Mouse (Mus musculus) neural tube, embryonic 14.5 days (tissue): ENCODE results near the gene Hmgcs1. TPM values are rescaled to one million over a fixed set of nuclear protein-coding genes. Genes with fewer than 3 reads are reported as not detected.
A peak's percentile ranks its signal among the peaks of the same experiment; 100 is the strongest.

Experiments used
- ATAC-seq: fragments of 200-750 bp; cut with Nextera tagmentation; 2 replicates; pipeline ENCODE4 v1.8.0; 2017; ENCODE audit warnings: low read depth, mild to moderate bottlenecking, moderate TSS enrichment, moderate library complexity
- H3K27ac ChIP-seq: fragments of 300-500 bp; sonication (generic); 2 replicates; pipeline ENCODE4 v1.5.1; 2014; ENCODE audit warnings: low read depth, mild to moderate bottlenecking, control low read depth, low read length, moderate library complexity, mixed read lengths
- H3K27me3 ChIP-seq: fragments of 300-500 bp; sonication (generic); 2 replicates; pipeline ENCODE4 v1.6.1; 2014; ENCODE audit warnings: low read length; ENCODE audit not compliant: control insufficient read depth, insufficient read depth
- H3K36me3 ChIP-seq: fragments of 300-500 bp; sonication (generic); 2 replicates; pipeline ENCODE4 v1.6.1; 2014; ENCODE audit warnings: low read length, mixed read lengths; ENCODE audit not compliant: control insufficient read depth, insufficient read depth
- H3K4me1 ChIP-seq: fragments of 300-500 bp; sonication (generic); 2 replicates; pipeline ENCODE4 v1.6.1; 2014; ENCODE audit warnings: low read length; ENCODE audit not compliant: control insufficient read depth, insufficient read depth
- H3K4me2 ChIP-seq: fragments of 300-500 bp; sonication (generic); 2 replicates; pipeline ENCODE4 v1.6.1; 2014; ENCODE audit warnings: mild to moderate bottlenecking, low read depth, low read length, control low read depth
- H3K4me3 ChIP-seq: fragments of 300-500 bp; sonication (generic); 2 replicates; pipeline ENCODE4 v1.5.1; 2014; ENCODE audit warnings: low read depth, low read length, control low read depth, mixed read lengths
- H3K9ac ChIP-seq: fragments of 300-500 bp; sonication (generic); replicated peaks from 2 replicates; pipeline ENCODE4 v1.6.1; 2014; ENCODE audit warnings: low read depth, mild to moderate bottlenecking, control low read depth, low read length, mixed read lengths
- H3K9me3 ChIP-seq: fragments of 300-500 bp; sonication (generic); 2 replicates; pipeline ENCODE4 v1.6.1; 2016; ENCODE audit warnings: low read length; ENCODE audit not compliant: control insufficient read depth
- WGBS: fragments of 180-500 bp; shearing (Covaris S2); extraction: QIAGEN DNeasy Blood & Tissue Kit; methylation state at CpG from one replicate; pipeline ENCODE4 v1.1.7; 2014; 5-methylcytosine and 5-hydroxymethylcytosine counted together
- polyA plus RNA-seq: library from polyadenylated mRNA; unstranded; fragments of >200 nt; fragmentation: Nextera tagmentation; extraction: Ambion mirVana; gene quantifications from 2 replicates; pipeline ENCODE4 v1.2.1, GENCODE M21; 2014

Hmgcs1 gene
- polyA plus RNA-seq, 1 experiment from 2014 or later = 506 TPM

- no peak for ATAC-seq
- no peak overlapping the region for H3K9ac ChIP-seq
- 89% methylated on average over 7 of the region's 7 CpGs for WGBS
- H3K4me3 ChIP-seq = no peak overlapping the region
- H3K9me3 ChIP-seq = no peaks in the 10 kb centered on the region
- H3K4me2 ChIP-seq = no peak overlapping the region
- H3K36me3 ChIP-seq = no peaks in the 10 kb centered on the region
- H3K4me1 ChIP-seq = no peaks in the 10 kb centered on the region
- H3K27ac ChIP-seq = no peak overlapping the region
- no peaks in the 10 kb centered on the region for H3K27me3 ChIP-seq
These were observed 39.2 kb downstream of the Hmgcs1 start for GRCm38 (mm10) chr13:119729406-119729805.

DNA sequence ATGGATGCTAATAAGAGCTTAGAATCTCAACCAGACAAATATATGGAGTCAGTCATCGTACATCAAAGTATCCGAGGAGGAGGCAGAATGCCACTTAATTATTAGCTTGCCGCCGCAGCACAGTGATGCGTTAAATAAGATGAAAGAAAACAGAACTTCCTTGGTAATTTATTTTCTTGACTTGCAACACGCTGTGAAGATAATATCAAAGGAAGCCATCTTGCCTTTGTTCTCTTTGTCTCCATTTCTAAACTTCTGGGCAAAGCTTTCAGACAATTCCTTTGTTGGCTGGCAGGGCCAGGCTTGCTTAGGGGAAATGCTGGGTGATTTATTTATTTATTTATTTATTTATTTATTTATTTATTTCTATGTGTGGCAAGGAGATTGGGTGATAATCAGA is 41.3 kb downstream of the Hmgcs1 start:
- no peaks in the 10 kb centered on the region for H3K36me3 ChIP-seq
- H3K27me3 ChIP-seq = no peaks in the 10 kb centered on the region
- H3K27ac ChIP-seq = peak overlapping the region; percentile 64; the same call in 1 of the 2 replicates
- H3K9me3 ChIP-seq = no peaks in the 10 kb centered on the region
- no peaks in the 10 kb centered on the region for H3K4me1 ChIP-seq
- H3K4me2 ChIP-seq = no peak overlapping the region; the same call in 1 of the 2 replicates
- peak; percentile 14; the same call in 1 of the 2 replicates for ATAC-seq
- H3K9ac ChIP-seq = no peak overlapping the region
- H3K4me3 ChIP-seq = no peak overlapping the region
- whole genome bisulfite sequencing = 11% methylated on average over 6 of the region's 6 CpGs

DNA sequence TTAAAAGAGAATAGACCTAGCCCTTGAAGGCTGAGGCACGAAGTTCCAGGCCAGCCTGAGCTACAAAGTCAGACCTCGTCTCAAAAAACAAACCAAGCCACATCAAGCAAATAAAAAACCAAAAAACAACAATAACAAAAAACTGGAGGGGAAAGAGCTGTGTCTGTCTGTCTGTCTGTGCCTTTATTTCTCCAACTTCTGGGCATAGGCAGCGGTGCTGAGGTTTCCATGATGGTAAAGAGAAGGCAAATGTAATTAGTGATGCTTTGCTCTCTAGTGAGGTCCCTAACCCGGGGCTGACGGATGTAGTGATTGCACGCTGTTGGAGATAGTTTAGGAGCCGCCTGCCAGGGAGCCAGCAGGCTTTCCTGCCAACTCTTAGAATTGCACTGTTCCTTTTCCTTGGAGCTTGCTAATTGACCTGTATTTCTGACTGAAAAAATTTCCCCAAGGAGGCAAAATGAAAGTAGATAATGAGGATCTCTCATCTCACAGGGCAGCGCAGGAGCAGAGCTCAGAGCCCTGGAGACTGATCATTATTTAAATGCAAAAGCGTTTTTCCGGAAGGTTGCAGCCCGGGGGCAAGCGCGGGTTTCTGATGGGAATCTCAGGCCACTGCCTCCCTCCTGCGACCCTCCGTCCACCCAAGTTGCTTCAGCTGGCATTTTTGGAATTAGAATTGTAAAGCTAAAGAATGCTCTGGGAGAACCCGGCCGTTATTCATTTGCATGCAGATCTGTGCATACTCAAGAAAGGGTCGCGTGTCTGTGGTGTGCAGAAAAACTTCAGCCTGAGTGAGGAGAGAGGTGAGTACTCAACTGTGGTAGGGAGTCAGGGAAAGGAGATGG is 51.4 kb downstream of the Hmgcs1 start:
- no peaks in the 10 kb centered on the region for H3K9me3 ChIP-seq
- 2% methylated on average over 19 of the region's 19 CpGs for WGBS
- peak overlapping the region; percentile 43 for H3K4me2 ChIP-seq
- H3K4me3 ChIP-seq = no peak overlapping the region
- peak overlapping the region; percentile 60 for H3K27ac ChIP-seq
- no peak overlapping the region; the same call in 1 of the 2 replicates for H3K9ac ChIP-seq
- peaks cover 9% of the 10 kb centered on the region for H3K4me1 ChIP-seq
- ATAC-seq = peak; percentile 65
- no peaks in the 10 kb centered on the region for H3K36me3 ChIP-seq
- H3K27me3 ChIP-seq = no peaks in the 10 kb centered on the region

DNA sequence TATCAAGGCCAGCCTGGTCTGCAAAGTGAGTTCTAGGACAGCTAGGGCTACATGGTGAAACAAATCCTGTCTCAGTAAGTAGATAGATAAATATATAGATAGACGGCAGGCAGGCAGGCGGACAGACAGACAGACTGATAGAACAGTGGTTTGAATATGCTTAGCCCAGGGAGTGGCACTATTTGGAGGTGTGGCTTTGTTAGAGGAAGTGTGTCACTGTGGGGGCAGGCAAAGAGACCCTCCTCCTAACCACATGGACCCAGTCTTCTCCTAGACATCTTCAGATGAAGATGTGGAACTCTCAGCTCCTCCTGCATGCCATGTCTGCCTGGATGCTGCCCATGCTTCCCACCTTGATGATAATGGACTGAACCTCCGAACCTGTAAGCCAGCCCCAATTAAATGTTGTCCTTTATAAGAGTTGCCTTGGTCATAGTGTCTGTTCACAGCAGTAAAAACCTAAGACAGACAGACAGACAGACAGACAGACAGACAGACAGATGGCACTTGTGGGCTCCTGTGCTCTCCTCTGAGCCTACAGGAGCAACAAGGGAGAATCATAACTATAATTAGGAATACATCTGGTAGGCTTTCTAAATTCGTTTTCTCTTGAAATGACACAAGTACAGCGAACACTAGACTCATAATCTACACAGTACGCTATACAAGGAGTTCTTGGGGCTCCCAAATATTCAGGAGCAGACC is 52.7 kb downstream of the Hmgcs1 start:
- no peak overlapping the region for H3K4me2 ChIP-seq
- H3K4me3 ChIP-seq = no peak overlapping the region
- no peak overlapping the region for H3K9ac ChIP-seq
- no peaks in the 10 kb centered on the region for H3K36me3 ChIP-seq
- ATAC-seq = no peak
- H3K4me1 ChIP-seq = peaks cover 9% of the 10 kb centered on the region
- H3K27ac ChIP-seq = no peak overlapping the region
- WGBS = 94% methylated on average over 6 of the region's 6 CpGs
- H3K9me3 ChIP-seq = no peaks in the 10 kb centered on the region
- no peaks in the 10 kb centered on the region for H3K27me3 ChIP-seq

- no peak for ATAC-seq
These were observed 53.3 kb downstream of the Hmgcs1 start for GRCm38 (mm10) chr13:119743470-119743869.

GRCm38 (mm10) chr13:119746930-119747329 is 56.8 kb downstream of the Hmgcs1 start:
- Histone ChIP-seq H3K4me1 (peaks cover 2% of the 10 kb centered on the region; the same call in 1 of the 2 replicates), H3K9ac (no peak overlapping the region), H3K27ac (no peak overlapping the region), H3K4me2 (no peak overlapping the region), H3K9me3 (no peaks in the 10 kb centered on the region), H3K4me3 (no peak overlapping the region), H3K36me3 (no peaks in the 10 kb centered on the region), H3K27me3 (no peaks in the 10 kb centered on the region)
- WGBS = 96% methylated on average over 4 of the region's 4 CpGs
- ATAC-seq = no peak

More at GRCm38 (mm10) chr13:119743470-119743869, 53.3 kb downstream of the Hmgcs1 start:
- no peaks in the 10 kb centered on the region for H3K27me3 ChIP-seq
- peaks cover 9% of the 10 kb centered on the region for H3K4me1 ChIP-seq
- no peak overlapping the region for H3K27ac ChIP-seq
- no peak overlapping the region for H3K4me2 ChIP-seq
- H3K9me3 ChIP-seq = no peaks in the 10 kb centered on the region
- H3K36me3 ChIP-seq = no peaks in the 10 kb centered on the region
- 71% methylated on average over 3 of the region's 3 CpGs for WGBS
- no peak overlapping the region for H3K9ac ChIP-seq
- H3K4me3 ChIP-seq = no peak overlapping the region

- Histone ChIP-seq H3K4me3 (no peak overlapping the region), H3K9ac (no peak overlapping the region), H3K36me3 (no peaks in the 10 kb centered on the region), H3K4me2 (peak overlapping the region; percentile 94; the same call in 1 of the 2 replicates), H3K27me3 (no peaks in the 10 kb centered on the region), H3K4me1 (peaks cover 13% of the 10 kb centered on the region), H3K27ac (no peak overlapping the region), H3K9me3 (no peaks in the 10 kb centered on the region)
- no peak for ATAC-seq
- 46% methylated on average over 9 of the region's 9 CpGs for WGBS
These were observed 63.9 kb downstream of the Hmgcs1 start for GRCm38 (mm10) chr13:119753859-119754634.

GRCm38 (mm10) chr13:119754635-119755020 is 64.4 kb downstream of the Hmgcs1 start:
- Histone ChIP-seq H3K4me1 (peaks cover 13% of the 10 kb centered on the region), H3K9ac (no peak overlapping the region; the same call in 1 of the 2 replicates), H3K27ac (no peak overlapping the region), H3K9me3 (no peaks in the 10 kb centered on the region), H3K36me3 (no peaks in the 10 kb centered on the region), H3K4me3 (peak overlapping the region; percentile 62; the same call in 1 of the 2 replicates), H3K4me2 (peak overlapping the region; percentile 94), H3K27me3 (no peaks in the 10 kb centered on the region)
- ATAC-seq = no peak
- 22% methylated on average over 3 of the region's 3 CpGs for WGBS
